Mouse (Mus musculus) 416B (cell line): Measurements from ENCODE around the gene Il31ra.
A peak's percentile ranks its signal among the peaks of the same experiment; 100 is the strongest.

ENCODE experiments used
- DNase-seq: peaks from one replicate; pipeline ENCODE4 v3.0.0; 2011; ENCODE audit warnings: low read depth

Gene Il31ra

DNA sequence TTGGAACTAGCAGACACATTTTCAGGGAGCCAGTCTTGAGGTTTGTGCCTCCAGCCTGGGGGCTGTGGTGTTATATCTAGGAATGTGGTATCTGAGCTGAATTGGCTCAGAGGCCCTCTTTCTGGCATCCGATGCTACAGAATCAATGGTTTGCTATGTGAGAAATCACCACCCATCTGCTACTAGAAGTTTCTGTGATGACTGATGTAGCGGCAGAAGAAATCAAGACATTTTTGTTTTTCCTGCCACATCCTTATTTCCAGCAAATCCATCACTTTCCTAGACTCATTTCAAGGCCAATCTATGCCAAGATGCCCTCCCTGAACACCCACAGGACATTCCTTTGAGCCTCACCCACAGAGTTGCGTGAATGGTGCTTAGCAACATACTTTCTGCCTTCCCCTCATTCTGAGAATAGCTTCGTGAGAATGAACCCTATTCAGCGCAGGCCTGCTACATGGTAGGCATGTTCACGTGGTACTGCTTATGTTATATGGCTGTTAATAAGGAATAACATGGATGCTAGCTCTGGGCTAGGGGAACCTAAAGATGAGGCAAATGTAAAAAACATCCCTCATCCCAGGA is 33.5 kb downstream of the Il31ra start:
- DNase-seq = no peak

DNA sequence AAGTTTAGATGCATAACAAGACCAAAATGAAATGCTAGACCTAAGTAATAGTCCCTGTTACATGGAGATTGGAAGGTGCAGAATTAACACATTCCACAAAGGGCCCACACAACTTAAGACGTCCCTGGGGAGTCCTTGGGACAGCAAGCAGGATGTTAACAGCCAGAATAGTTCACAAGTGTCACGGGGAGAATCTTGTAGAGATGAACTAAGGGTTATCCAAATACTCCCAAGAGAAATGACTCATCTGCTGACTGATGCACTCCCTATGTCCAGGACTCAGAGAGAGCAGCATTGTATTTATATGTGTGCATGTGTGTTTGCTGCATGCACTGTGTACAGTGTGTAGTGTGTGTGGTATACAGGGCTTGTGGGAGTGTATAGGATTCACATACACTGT is 37.7 kb downstream of the Il31ra start:
- no peak for DNase-seq

DNA sequence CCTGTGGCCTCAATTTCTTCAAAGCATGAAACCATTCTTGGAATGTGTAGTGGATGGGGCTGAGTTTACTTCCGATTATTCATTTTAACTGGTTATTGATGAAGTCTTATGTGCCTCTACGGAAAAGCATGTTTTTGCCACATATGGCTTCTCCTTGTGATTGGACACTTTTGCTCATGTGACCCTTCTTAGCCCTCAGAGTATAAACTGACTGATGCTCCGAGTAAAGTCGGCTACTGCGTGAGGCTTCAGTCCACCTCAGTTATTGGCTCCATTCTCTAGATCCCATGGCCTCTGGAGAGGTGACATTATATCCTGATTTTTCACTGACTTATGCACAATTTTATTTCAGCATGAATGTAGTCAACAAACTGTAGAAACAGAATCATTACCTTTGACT is 40.9 kb downstream of the Il31ra start:
- no peak for DNase-seq

DNA sequence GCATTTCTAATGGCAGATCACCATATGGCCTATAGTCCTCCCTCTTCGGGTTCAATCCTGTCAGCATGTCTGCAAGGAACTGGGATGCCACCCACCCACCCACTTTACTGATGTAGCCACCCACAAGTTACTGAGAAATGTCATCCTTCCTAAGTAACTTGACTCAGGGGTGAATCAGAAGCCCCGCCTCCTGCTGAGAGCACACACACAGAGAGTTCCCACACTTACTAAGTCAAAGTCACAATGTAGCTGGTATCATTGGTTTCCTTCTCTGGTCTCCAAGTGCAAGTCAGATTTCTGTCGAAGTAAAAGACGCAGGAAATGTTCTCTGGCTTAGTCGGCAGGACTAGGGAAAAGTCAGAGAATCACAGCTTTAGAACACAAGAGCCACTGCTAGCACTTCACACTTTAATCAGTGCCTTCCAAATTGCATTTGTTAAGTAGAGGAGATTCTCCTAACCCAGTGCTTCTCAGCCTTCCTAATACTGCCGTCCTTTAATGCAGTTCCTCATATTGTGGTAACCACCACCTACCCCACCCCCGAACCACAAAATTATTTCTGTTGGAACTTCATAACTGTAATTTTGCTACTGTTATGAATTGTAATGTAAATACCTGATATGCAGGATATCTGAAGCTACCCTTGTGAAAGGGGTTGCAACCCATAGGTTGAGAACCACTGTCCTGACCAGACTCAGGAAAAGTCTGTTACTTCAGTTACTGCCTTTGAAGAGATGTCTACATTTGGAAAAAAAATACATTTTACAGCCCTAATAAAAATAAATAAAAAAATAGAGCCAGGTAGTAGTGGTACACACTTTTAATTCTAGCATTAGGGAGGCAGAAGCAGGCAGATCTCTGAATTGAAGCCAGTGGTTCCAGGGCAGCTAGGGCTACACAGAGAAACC is 42.3 kb downstream of the Il31ra start:
- no peak for DNase-seq

DNA sequence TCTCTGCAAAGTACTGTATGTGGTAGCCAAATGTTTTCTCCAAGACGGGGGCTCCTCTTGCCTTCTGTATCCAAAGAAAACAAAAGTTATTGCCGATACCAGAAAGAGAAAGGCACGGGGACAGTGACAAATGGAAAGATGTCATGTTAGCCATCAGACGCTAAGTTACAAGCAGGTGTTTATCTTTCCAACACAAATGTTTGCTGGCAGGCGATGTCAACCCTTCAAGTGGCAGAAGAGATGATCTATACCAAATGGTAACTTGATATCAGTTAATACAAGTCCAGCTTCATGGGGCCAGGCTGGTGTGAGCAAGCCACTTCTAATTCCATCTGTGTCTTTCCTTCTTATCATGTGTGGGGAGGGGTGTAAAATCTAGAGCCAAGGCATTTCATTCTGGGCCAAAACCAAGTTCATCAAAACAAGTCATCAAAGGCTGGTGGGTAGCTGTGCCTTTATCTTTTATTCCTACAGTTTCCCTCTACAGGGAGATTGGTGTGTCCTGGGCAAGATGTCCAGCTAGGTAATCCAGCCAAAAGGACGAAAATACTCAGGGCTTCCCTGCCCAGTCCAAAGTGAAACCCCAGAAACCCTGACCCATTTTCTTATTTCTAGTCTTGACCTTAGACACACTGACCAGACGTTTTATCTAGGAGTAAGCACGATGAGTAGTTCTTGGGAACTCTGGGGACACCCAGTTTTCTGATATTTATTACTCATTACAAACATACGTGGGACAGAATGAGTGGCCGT is 52.8 kb downstream of the Il31ra start:
- DNase-seq = no peak

DNA sequence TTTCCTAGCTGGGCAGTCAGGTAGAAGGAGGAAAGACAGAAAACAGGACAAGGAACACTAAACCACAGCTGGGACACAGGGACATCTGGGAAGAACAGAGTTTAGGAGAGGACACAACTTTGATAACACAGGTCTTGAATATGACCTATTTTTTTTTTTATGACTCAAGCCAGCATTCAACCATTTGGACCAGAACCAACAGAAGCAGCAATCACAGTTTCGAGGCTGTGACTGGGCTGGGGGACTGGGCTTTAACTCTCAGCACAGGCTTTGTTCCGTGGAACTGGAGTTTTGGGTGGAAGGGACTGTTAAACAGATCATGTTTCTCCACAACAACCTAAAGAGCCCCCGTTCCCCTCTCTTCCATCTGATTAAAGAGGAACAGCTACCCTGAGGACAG is 53.5 kb downstream of the Il31ra start:
- DNase-seq = no peak

DNA sequence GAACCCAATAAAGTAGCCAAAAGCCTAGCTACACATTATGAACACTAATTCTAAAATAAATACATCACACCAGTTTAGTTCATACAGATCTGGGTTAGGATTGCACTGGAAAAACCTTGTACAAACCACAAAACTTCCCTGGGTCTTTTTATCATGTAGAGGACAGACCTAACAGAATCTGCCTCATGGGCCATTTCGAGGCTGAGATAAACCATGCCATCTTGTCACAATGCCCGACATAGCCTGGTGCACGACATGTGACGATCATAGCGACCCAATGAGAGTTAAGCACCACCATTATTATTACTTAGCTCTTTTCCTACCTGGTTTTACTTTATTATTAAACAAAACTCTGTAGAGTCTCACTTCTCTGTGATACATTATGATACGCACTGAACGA is 57.1 kb downstream of the Il31ra start:
- no peak for DNase-seq

DNA sequence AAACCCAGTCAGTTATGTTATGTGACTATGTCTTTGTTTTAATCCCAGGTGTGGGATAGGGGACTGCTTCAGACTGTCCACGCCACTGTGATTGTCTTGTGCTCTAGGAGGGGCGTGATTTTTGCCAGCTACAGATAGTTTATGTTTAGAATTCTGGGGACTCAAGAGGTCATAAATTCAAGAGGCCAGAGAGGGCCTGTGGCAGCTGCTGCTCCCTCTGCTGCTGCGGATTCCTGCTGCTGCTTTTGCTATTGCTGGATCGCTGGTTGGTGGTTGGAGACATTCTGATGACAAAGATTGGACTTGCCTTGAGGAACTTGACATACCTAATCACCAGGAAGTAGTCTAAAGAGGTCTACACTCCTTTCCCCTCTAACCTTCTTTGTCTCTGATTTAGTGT is 57.5 kb downstream of the Il31ra start:
- DNase-seq = no peak

DNA sequence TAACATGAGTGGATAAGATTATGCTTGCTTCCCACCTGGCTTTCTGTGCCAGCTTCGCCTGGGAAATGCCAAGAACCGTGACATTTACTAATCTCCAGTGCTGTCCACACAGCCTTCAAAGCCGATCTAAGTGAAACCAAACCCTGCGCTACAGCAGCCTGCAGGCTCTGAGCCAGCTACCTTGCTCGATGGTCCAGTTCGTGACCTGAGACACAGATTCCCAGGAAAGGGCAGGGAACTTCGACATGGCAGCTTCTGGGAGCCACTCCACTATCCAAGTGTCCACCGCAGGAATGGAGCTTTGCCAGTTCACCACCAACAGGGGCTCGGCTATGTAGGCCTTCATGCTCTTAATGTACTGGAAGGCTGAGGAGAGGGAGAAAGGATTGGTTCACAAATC is 60.6 kb downstream of the Il31ra start:
- no peak for DNase-seq

DNA sequence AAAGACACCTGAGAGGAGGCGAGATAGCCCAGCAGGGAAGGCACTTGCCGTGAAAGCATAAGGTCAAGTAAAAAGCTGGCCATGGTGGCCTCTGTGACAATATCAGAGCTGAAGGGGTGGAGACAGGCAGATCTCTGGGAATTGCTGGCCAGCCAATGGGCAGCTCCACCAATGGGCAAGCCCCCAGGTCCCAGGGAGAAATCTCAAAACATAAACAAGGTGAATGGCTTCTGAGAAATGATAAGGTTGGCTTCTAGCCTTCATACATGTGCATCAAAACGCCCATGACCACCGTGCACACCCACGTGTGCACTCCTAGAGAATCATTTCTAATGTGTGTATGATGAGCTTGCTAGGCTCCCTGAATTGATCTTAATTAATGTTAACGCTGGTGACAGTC is 61.9 kb downstream of the Il31ra start:
- DNase-seq = no peak

DNA sequence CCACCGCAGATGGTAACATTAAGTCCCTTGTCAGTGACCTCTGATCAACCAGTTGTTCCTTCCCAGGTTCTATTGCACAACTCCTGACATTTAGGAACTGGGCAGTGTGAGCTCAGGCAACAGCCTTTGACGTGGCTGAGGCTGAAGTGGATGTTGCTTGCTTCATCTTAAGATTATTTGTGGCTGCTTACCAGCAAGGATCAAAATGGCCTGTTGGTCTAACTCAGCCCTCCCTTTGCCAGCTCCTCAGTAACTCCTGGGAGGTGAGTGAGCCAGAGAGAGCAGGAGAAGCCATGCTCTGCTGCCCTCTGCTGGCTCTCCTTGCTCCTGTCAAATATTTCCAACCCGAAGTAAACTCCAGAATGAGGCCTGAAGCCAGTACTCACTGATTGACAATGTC is 64.3 kb downstream of the Il31ra start:
- peak; percentile 67 for DNase-seq

DNA sequence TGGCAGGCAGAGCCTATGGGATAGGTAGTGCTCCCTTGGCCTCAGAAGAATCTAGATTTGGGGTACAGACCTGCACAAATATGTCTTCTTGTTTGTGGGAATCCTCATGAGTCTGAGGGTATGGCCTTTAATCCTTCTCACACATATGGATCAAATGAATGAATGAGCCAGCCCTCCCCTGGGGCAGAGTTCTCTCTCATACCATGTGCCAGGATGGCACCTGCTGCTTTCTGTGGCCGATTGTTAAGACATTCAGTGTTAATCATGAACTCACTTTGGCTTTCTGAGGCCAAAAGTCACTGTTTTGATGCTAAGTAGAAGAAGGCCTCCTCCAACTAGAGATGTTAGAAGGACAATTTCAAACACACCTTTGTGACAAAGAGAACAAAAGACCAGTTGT is 67.0 kb downstream of the Il31ra start:
- DNase-seq = no peak

DNA sequence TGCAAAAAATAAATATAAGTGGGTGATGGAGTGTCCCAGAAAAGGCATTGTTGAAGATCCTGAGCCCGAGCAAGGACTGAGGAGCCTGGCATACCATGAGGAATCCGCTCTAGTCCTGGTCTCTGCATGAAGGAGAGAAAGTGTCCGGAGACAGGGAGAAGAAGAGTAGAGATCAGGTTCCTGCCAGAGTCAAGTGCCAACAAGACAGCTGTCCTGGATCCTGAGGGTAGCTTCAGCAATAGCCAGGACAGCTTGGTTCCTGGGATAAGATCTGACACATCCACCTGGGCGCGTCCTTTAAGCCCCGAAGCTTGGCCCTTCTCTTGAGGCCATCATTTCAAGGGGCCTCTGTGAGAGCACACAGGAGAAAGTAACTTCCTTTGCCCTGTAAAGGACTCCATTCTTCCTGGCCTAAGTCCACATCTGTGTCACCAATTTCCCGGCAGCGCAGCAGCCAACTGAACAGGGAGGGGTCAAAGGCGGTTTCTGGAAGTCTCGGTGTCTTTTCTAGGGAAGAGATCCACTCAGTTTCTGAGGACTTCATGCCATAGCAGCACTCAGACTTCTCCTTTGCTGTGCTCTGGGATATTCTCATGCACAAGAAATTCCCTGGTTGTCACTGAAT is 70.7 kb downstream of the Il31ra start:
- DNase-seq = no peak

DNA sequence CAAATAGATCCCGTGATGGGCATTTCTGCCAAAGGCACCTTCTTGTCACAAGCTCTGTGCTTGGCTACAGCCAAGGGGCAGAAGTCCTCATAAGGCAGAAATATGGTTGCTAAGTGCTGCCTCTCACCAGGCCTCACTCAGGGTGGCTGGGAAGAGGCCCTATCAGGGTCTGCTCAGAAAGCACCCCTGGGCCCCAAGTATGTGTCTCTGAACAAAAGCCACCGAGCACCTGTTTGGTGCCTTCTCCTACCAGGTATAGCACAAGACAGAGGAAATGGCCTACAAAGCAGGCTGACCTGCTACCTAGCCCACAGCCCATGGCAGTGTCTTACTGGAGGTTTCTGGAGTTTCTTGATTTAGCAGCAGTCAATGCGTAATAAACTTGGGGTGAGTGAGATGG is 71.3 kb downstream of the Il31ra start:
- no peak for DNase-seq

DNA sequence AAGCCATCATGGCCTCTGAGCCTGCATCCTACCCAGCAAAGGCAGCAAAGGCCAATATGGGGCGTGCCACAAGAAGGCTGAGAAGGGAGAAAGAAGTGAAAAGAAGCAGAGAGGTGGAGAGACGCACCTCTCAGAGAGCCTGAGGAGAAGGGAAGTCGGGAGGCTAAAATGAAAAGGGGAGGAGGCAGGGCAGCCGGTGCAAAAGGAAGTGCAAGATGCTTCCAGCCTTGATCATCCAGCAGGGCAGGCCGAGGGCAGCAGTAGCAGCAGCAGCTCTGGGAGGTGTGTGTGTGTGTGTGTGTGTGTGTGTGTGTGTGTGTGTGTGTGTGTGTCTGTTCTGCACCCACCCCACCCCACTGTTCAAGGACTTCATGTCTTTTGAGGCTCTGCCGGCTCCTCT is 71.9 kb downstream of the Il31ra start:
- no peak for DNase-seq

DNA sequence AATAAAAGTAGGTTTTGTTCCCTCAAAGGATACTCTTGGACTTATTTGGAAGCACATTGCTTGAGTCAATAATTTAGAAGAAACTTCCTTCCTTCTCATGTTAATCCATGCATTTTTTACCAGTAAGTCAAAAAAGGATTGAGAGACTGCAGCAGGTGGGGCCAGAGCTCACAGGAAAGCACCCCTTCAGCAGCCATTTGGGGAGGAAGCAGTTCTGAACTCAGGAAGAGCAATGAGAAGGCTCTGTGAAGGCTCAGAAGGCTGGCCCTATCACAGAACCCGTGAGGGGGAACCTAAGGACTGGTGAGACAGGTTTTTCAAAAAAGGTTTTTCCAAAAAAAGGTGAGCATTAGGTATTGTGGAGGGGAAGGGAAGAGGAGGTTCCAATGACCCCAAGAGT is 79.6 kb downstream of the Il31ra start:
- DNase-seq = no peak

DNA sequence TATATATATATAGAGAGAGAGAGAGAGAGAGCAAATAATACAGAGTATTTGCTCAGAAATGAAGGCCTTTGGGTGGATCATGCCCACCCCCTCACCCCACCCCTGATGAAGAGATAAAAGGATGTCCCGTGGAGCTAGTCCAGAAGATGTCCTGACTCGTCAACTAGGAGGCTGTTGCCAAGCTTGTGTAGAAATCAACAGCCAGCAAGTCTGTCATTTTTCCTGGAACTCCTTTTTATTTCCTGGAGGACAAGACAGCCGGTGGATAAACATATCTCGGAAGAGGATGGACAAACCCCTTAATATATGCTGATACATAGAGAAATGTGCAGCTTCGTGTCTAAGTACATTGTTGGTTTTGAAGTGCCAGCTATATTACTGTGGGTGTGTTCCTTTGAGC is 81.3 kb downstream of the Il31ra start:
- DNase-seq = no peak

DNA sequence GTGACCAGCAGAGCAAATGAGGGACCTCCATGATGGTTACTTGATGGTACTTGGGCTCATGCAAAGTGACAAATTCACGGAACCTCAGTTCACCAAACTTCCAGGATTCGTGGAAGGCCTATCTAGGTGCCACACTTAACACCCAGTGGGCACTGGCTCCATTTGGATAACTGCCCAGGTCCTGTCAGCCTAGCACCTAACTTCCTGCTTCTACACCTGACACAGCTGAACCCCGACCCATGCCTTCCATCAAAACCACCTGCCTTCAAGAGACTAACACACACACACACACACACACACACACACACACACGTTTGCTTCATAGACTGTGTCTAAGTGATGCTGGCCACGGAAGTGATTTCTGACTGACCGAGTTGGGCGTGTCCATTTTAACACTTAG is 82.3 kb downstream of the Il31ra start:
- no peak for DNase-seq

DNA sequence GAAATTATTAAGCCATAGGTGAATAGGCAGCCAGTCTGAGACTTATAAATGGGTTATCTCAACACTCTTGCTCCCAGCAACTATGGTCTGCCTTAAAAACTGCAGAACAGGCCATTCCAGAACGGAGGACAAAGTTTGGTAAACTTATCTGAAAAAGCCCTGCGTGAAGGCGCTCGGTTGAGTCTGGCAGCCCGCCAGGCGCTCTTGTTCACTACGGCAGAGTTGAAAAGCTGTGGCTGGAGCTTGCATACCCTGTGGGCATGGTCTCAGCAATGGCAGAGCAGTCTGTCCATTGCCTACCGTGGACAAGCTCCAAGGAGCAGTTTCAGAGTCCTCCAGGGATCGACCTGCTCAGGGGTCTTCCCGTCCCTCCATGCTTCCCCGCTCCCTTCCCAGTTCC is 82.9 kb downstream of the Il31ra start:
- DNase-seq = no peak

DNA sequence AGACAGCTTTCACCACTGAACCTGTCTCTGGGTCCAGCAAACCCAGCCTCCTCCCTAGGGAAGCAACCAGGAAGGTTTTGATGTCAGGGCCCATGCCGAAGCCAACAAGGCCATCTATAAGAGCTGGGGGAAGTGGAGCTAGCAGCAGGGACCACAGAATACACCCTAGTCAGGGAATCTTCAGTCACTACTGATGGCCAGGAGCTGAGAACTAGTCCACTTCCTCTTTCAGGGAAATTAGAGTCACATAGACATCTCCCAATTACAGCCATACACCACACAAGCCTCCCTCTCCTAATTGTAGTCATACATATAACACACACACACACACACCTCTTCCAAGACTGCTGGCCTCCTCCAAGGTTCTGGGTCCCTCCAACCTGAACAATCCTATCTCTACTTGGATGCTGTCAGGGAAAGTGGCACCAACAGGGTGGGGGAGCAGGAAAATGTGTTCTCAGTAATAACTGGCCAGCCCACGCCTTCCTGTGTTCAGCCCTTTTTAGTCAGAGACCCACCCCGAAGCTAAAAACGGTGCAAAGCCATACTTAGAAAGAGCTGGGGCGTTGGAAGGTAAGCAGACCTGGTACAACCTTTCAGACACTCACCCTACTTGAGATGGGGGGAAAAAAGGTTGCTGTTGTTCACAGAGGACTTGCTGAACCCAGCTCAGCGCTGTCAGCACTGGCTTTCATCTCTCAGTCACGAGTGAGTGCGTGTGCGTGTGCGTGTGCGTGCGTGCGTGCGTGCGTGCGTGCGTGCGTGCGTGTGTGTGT is 83.5 kb downstream of the Il31ra start:
- no peak for DNase-seq

DNA sequence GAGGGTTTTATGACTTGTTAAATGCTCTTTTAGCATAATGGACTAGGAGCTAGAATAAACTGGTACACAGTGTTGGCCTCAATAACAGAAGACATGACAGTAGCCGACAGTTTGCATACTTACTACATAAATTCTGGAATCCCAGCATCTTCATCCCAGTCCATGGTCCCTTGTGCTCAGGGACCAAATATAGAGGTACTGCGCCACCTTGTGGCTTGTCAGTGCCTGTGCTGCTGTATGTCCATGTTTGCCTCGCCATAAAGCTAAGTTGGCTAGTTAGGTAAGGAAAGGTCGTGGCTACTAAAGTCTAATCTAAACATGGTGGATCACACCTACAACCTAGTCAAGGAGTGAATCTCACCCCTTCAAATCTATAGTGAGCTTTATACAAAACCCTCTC is 84.7 kb downstream of the Il31ra start:
- peak; percentile 68 for DNase-seq

DNA sequence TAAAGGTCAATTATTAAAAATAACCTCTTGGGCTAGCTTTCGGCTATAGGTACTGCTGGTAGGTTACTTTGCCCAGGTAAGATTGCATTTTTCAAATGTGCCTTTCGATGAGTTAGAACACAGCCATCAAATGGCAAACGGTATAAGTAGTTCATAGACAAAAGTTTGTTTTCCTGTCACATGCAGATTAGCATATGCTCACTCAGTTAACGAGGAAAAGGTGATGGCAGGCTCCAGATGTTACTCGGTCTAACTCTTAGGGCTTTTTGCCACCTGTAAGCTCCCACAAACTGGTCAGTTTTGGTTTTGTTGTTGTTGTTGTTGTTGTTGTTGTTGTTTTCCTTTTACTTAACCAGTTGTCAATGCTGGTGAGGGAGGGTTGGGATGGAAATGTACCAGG is 85.7 kb downstream of the Il31ra start:
- no peak for DNase-seq
